Mouse (Mus musculus) liver, postnatal 0 days (tissue): ENCODE measurements at regions not wholly inside any gene's neighbourhood (a gene's known extent, or its start where the extent isn't known, plus 50 kb on each side); places are given as distances from the start of the nearest gene placed in this dataset.

Source experiments
- ATAC-seq: fragments of 200-750 bp; cut with Nextera tagmentation; 2 replicates; pipeline ENCODE4 v1.8.0; 2017; ENCODE audit warnings: mild to moderate bottlenecking, moderate library complexity
- DNase-seq: peaks from one replicate; pipeline ENCODE4 v3.0.0-alpha.2; 2016
- H3K27ac ChIP-seq: fragments of 300-500 bp; sonication (generic); 2 replicates; pipeline ENCODE4 v1.5.1; 2014; ENCODE audit warnings: antibody characterized with exemption, moderate library complexity, mild to moderate bottlenecking, low read depth
- H3K27me3 ChIP-seq: fragments of 300-500 bp; sonication (generic); 2 replicates; pipeline ENCODE4 v1.6.1; 2014; ENCODE audit warnings: low read length, control low read depth, mixed read lengths; ENCODE audit not compliant: insufficient read depth
- H3K36me3 ChIP-seq: fragments of 300-500 bp; sonication (generic); replicated peaks from 2 replicates; pipeline ENCODE4 v1.6.1; 2014; ENCODE audit warnings: mild to moderate bottlenecking, control low read depth, low read length, moderate library complexity, mixed read lengths; ENCODE audit not compliant: insufficient read depth
- H3K4me1 ChIP-seq: fragments of 300-500 bp; sonication (generic); 2 replicates; pipeline ENCODE4 v1.6.1; 2014; ENCODE audit warnings: antibody characterized with exemption, mild to moderate bottlenecking, control low read depth; ENCODE audit not compliant: insufficient read depth
- H3K4me2 ChIP-seq: fragments of 300-500 bp; sonication (generic); 2 replicates; pipeline ENCODE4 v1.6.1; 2014; ENCODE audit warnings: low read depth, mild to moderate bottlenecking, low read length, moderate library complexity, mixed read lengths
- H3K4me3 ChIP-seq: fragments of 300-500 bp; sonication (generic); 2 replicates; pipeline ENCODE4 v1.5.1; 2014; ENCODE audit warnings: low read depth, low read length
- H3K9ac ChIP-seq: fragments of 300-500 bp; sonication (generic); replicated peaks from 2 replicates; pipeline ENCODE4 v1.6.1; 2014; ENCODE audit warnings: mild to moderate bottlenecking, moderate library complexity
- H3K9me3 ChIP-seq: fragments of 300-500 bp; sonication (generic); 2 replicates; pipeline ENCODE4 v1.6.1; 2016; ENCODE audit warnings: mild to moderate bottlenecking, control low read depth, low read length, mixed read lengths
- CTCF ChIP-seq: sonication (generic); IDR thresholded peaks from 2 replicates; pipeline ENCODE4 v1.5.1; 2016; ENCODE audit warnings: antibody characterized with exemption, low read depth
- EP300 ChIP-seq: IDR thresholded peaks from 2 replicates; pipeline ENCODE4 v1.6.1; 2016; ENCODE audit warnings: antibody characterized with exemption, low read depth, mild to moderate bottlenecking
- WGBS: fragments of 180-500 bp; shearing (Covaris S2); extraction: QIAGEN DNeasy Blood & Tissue Kit; methylation state at CpG from one replicate; pipeline ENCODE4 v1.1.7; 2014; ENCODE audit not compliant: insufficient replicate concordance; 5-methylcytosine and 5-hydroxymethylcytosine counted together

DNA sequence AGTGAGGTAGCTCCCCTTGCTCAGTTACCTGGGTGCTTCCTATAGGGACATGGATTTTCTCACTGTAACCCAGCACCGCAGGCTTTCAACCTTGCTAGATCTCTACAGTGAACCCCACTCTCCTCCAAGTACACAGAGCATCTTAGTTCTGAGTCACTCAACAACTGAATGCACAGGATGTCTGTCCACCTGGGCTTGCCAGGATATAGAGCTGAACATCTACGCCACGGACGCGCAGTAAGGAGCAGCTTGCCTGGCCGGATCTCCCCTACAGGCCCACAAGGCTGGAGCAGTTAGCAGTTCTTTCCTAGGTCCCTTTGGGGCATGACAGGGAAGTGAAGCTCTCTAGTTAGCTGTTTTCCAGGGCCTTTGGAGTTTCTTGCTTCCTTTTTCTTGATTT is 147.5 kb upstream of the Tut7 start:
- Histone ChIP-seq H3K4me3 (no peak overlapping the region), H3K4me2 (no peak overlapping the region), H3K27me3 (peaks cover 28% of the 10 kb centered on the region), H3K9me3 (no peaks in the 10 kb centered on the region), H3K4me1 (no peaks in the 10 kb centered on the region), H3K36me3 (no peaks in the 10 kb centered on the region), H3K27ac (no peak overlapping the region), H3K9ac (no peak overlapping the region)
- DNase-seq (no peak), ATAC-seq (no peak)
- WGBS: 45% methylated on average over 6 of the region's 6 CpGs
- TF ChIP-seq EP300: no peak
- no peak for TF ChIP-seq CTCF

DNA sequence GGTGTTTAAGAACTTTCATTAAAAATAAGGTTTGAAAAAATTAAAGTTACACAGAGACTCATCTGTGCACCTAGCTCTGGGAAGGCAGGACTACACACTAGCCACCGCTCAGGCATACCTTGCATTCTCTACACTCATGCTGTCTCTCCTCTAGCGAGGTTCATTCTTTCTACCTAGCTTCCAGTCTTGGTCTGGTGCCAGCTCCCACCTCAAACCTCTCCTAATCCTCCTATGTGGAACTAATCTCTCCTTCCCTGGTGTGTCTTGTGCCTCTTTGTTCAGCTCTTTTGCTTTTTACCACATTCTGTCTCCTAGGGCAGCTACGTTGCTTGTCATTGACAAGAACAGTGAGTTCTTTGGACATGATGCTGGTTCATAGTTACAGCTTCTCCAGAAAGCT is 146.5 kb upstream of the Tut7 start:
- Histone ChIP-seq H3K9me3 (no peaks in the 10 kb centered on the region), H3K27me3 (peaks cover 28% of the 10 kb centered on the region), H3K9ac (no peak overlapping the region), H3K36me3 (no peaks in the 10 kb centered on the region), H3K4me3 (no peak overlapping the region), H3K4me1 (no peaks in the 10 kb centered on the region), H3K27ac (no peak overlapping the region), H3K4me2 (no peak overlapping the region)
- TF ChIP-seq CTCF (no peak), EP300 (no peak)
- no peak for ATAC-seq
- 67% methylated on average over 3 of the region's 3 CpGs for WGBS
- DNase-seq: no peak

DNA sequence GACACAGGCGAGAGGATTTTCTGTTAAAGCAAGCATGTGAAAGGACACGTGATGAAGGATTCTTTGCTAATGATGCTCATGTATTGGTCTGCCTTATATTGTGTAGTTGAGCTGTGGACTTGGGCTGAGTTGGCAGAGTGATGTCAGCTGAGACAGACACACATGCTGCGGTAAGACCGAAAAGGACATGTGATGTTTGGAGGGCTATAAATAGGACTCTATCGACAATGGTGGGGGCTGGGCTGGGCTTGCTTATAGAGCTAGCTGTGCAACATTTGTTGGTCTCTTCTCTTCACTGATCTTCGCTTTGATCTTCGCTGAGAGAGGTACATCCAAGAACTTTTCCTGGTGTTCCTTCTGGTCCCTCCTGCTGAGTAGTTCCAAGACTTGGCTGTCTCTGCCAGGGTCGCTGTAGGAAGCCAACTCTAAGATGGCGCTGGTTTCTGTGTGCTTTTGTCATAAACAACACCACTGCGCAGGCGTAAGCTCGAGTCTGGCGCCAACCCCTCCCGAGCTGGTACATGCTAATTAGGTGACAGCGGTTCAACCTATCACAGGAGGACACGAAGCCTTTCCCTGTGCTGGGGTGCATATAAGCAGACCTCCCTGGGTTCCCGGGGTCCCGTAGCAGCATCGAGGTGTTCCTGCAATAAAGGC is 145.8 kb upstream of the Tut7 start:
- Histone ChIP-seq H3K36me3 (no peaks in the 10 kb centered on the region), H3K4me3 (no peak overlapping the region), H3K27ac (no peak overlapping the region), H3K27me3 (peaks cover 28% of the 10 kb centered on the region), H3K4me1 (no peaks in the 10 kb centered on the region), H3K9me3 (no peaks in the 10 kb centered on the region), H3K4me2 (no peak overlapping the region), H3K9ac (no peak overlapping the region)
- ATAC-seq: no peak
- no peak for TF ChIP-seq CTCF
- DNase-seq: no peak
- 78% methylated on average over 19 of the region's 19 CpGs for WGBS

DNA sequence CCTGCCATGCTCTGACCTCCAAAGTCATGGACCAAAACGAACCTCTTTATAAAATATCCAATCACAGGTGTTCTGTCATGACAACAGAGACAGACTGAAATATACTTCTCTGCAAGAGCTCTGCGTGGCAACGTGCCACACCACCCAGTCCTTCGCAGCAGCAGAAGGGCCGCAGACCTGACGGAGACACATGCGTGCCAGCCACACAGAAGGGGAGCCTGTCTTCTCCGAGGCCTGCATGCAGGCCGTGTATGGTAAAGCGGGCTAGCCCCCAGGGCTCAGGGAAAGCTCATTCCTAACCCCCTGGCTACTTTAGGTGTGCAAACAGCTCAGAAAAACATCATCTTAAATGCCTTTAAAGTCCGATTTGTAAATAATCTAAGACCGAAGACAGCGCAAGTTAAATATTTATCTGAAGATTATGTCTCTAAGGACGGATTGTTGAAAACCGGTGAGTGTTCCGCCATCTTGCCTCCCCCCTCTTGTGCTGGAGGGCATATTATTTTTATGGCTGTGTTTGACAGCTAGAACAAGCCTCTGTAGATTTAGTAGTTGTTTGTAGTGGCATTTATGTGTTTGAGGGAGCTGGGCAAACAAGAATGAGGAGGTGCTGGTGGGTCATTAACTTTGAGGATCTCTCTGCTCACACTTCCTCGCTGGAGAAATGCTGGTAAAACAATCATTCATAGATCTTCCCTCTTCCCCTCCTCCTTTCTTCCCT is 143.7 kb upstream of the Tut7 start:
- Histone ChIP-seq H3K27ac (no peak overlapping the region), H3K27me3 (peaks cover 19% of the 10 kb centered on the region), H3K4me2 (no peak overlapping the region), H3K9ac (no peak overlapping the region), H3K36me3 (no peaks in the 10 kb centered on the region), H3K9me3 (no peaks in the 10 kb centered on the region), H3K4me3 (no peak overlapping the region), H3K4me1 (no peaks in the 10 kb centered on the region)
- DNase-seq: no peak
- TF ChIP-seq CTCF (no peak), EP300 (no peak)
- ATAC-seq: no peak
- 69% methylated on average over 17 of the region's 17 CpGs for WGBS

GRCm38 (mm10) chr13:59964981-59965380 is 142.0 kb upstream of the Tut7 start:
- no peak overlapping the region for H3K4me2 ChIP-seq
- H3K4me1 ChIP-seq: no peaks in the 10 kb centered on the region
- H3K9me3 ChIP-seq: no peaks in the 10 kb centered on the region
- H3K36me3 ChIP-seq: no peaks in the 10 kb centered on the region
- no peak for ATAC-seq
- no peak overlapping the region for H3K27ac ChIP-seq
- no peak overlapping the region for H3K9ac ChIP-seq
- no peak overlapping the region for H3K4me3 ChIP-seq
- TF ChIP-seq EP300 (no peak), CTCF (no peak)
- H3K27me3 ChIP-seq: peaks cover 6% of the 10 kb centered on the region; the same call in 1 of the 2 replicates
- WGBS: 71% methylated on average over 2 of the region's 2 CpGs
- no peak for DNase-seq

- H3K4me3 ChIP-seq: no peak overlapping the region
- H3K36me3 ChIP-seq: no peaks in the 10 kb centered on the region
- no peak overlapping the region for H3K27ac ChIP-seq
- no peak overlapping the region for H3K9ac ChIP-seq
- TF ChIP-seq CTCF: no peak
- TF ChIP-seq EP300: no peak
- no peaks in the 10 kb centered on the region for H3K27me3 ChIP-seq
- no peaks in the 10 kb centered on the region for H3K4me1 ChIP-seq
- DNase-seq (no peak), ATAC-seq (no peak)
- WGBS: 71% methylated on average over 21 of the region's 21 CpGs
- H3K4me2 ChIP-seq: no peak overlapping the region
- H3K9me3 ChIP-seq: no peaks in the 10 kb centered on the region
These were observed 140.0 kb upstream of the Tut7 start for GRCm38 (mm10) chr13:59962676-59963664.
